Mouse (Mus musculus) urinary bladder, adult 2 months (tissue): ENCODE measurements around the gene Ctu1. TPM values are rescaled to one million over a fixed set of nuclear protein-coding genes. Genes with fewer than 3 reads are reported as not detected.
"Not testable (repeated sequence)": the region's sequence is repeated elsewhere in the genome, so short reads cannot be mapped to it uniquely, and the experiment has no call there.

Source experiments
- DNase-seq: peaks from one replicate; pipeline ENCODE4 v3.0.0; 2022; ENCODE audit warnings: low spot score
- polyA plus RNA-seq: library from polyadenylated mRNA; depleted of rRNA; stranded (reverse); fragments of >200 nt; gene quantifications from 2 replicates; pipeline ENCODE4 v1.2.3, GENCODE M21; 2012; rRNA removed

The Ctu1 gene
- polyA plus RNA-seq, 1 experiment, result 10.2 TPM

GRCm38 (mm10) chr7:43680960-43681359 is 9.1 kb downstream of the Ctu1 start:
- DNase-seq, result no peak

- not testable (repeated sequence) for DNase-seq
Measured at GRCm38 (mm10) chr7:43682511-43682910, 10.7 kb downstream of the Ctu1 start.

- DNase-seq, result no peak
Measured at GRCm38 (mm10) chr7:43685088-43685487, 13.3 kb downstream of the Ctu1 start.

GRCm38 (mm10) chr7:43690118-43690517 is 18.3 kb downstream of the Ctu1 start, which contains the start of gene Klk14:
TSS of gene Klk14 (plus strand) at chr7:43690418.
- DNase-seq, result no peak

- no peak for DNase-seq
Measured at GRCm38 (mm10) chr7:43710031-43710430, 38.2 kb downstream of the Ctu1 start.

GRCm38 (mm10) chr7:43712267-43712666 is 40.5 kb downstream of the Ctu1 start, which contains the start of gene Klk13:
TSS of gene Klk13 (plus strand) at chr7:43712567.
- DNase-seq, result no peak

GRCm38 (mm10) chr7:43712917-43713316 is 41.1 kb downstream of the Ctu1 start:
- DNase-seq, result no peak

GRCm38 (mm10) chr7:43713741-43714351 is 42.0 kb downstream of the Ctu1 start:
- DNase-seq, result no peak

Other genes starting within 250 kb of the Ctu1 start
- gene Lim2, start 244.3 kb upstream of the Ctu1 start, polyA plus RNA-seq, result not detected in 2 replicates
- 4.0 and 4.4 TPM in 2 replicates for gene Nkg7, start 234.9 kb upstream of the Ctu1 start, polyA plus RNA-seq
- gene Cldnd2, start 231.2 kb upstream of the Ctu1 start, polyA plus RNA-seq, result not detected in 2 replicates
- gene Etfb, start 227.9 kb upstream of the Ctu1 start, polyA plus RNA-seq, result 244 and 246 TPM in 2 replicates
- 0.12 and 0.56 TPM in 2 replicates for gene Gm45233, start 227.9 kb upstream of the Ctu1 start, polyA plus RNA-seq
- 2.7 and 3.1 TPM in 2 replicates for gene Vsig10l, start 208.9 kb upstream of the Ctu1 start, polyA plus RNA-seq
- gene Iglon5, start 181.9 kb upstream of the Ctu1 start, polyA plus RNA-seq, result 3.7 and 7.2 TPM in 2 replicates
- not detected in 2 replicates for gene 4931406B18Rik, start 166.1 kb upstream of the Ctu1 start, polyA plus RNA-seq
- 5.9 and 7.2 TPM in 2 replicates for gene Cd33, start 127.6 kb upstream of the Ctu1 start, polyA plus RNA-seq
- gene Zfp658, start 109.8 kb upstream of the Ctu1 start, polyA plus RNA-seq, result 4.0 and 4.3 TPM in 2 replicates
- 6.8 and 7.1 TPM in 2 replicates for gene Zfp719, start 92.4 kb upstream of the Ctu1 start, polyA plus RNA-seq
- 0.03 TPM in 1 of 2 replicates, not detected in the other for gene Zfp819, start 64.8 kb upstream of the Ctu1 start, polyA plus RNA-seq
- not detected in 2 replicates for gene Ceacam18, start 37.3 kb upstream of the Ctu1 start, polyA plus RNA-seq
- 1.4 and 2.3 TPM in 2 replicates for gene Siglece, start 11.9 kb upstream of the Ctu1 start, polyA plus RNA-seq
- 0.06 and 0.07 TPM in 2 replicates for gene Klk14, start 18.4 kb downstream of the Ctu1 start, polyA plus RNA-seq
- gene Klk13, start 40.6 kb downstream of the Ctu1 start, polyA plus RNA-seq, result 0.36 and 0.83 TPM in 2 replicates
- not detected in 2 replicates for gene Klk12, start 96.9 kb downstream of the Ctu1 start, polyA plus RNA-seq
- 0.23 TPM in 1 of 2 replicates, not detected in the other for gene Klk11, start 102.6 kb downstream of the Ctu1 start, polyA plus RNA-seq
- 0.49 and 0.59 TPM in 2 replicates for gene Klk10, start 109.0 kb downstream of the Ctu1 start, polyA plus RNA-seq
- gene Klk9, start 119.9 kb downstream of the Ctu1 start, polyA plus RNA-seq, result 0.04 TPM in 1 of 2 replicates, not detected in the other
- 8.1 and 8.9 TPM in 2 replicates for gene Klk8, start 125.6 kb downstream of the Ctu1 start, polyA plus RNA-seq
- gene Klk7, start 139.3 kb downstream of the Ctu1 start, polyA plus RNA-seq, result not detected in 2 replicates
- gene Klk6, start 152.5 kb downstream of the Ctu1 start, polyA plus RNA-seq, result 0.30 TPM in 1 of 2 replicates, not detected in the other
- not detected in 2 replicates for gene Klk5, start 170.0 kb downstream of the Ctu1 start, polyA plus RNA-seq
- not detected in 2 replicates for gene Klk4, start 209.1 kb downstream of the Ctu1 start, polyA plus RNA-seq